Mouse (Mus musculus) retina, adult 2 months (tissue): ENCODE data around the gene Ghsr.
"Not testable (repeated sequence)": the region's sequence is repeated elsewhere in the genome, so short reads cannot be mapped to it uniquely, and the experiment has no call there.

Experiments
- DNase-seq: peaks from one replicate; pipeline ENCODE4 v3.0.0-alpha.2; 2012; ENCODE audit warnings: low read depth, low spot score

The Ghsr gene

DNA sequence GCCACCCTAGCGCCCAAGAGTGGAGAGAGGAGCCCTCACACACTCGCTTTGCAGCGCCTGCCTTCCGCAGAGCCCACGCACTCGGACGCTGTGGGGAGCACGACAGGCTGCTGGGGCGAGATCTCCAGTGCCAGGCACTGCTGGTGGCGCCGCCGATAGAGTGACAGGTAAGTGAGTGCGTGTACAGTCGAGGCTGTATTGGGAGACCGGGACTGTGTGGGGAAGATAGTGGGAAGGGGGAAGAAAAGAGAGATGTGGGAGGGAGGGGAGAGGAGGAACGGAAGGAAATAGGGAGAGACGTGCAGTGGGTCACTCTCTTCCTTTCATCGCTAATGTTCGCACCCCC, at the start of gene Ghsr:
Ghsr (plus strand) TSS at position 76 of the 346 bp plus-strand sequence.
- DNase-seq: no peak

DNA sequence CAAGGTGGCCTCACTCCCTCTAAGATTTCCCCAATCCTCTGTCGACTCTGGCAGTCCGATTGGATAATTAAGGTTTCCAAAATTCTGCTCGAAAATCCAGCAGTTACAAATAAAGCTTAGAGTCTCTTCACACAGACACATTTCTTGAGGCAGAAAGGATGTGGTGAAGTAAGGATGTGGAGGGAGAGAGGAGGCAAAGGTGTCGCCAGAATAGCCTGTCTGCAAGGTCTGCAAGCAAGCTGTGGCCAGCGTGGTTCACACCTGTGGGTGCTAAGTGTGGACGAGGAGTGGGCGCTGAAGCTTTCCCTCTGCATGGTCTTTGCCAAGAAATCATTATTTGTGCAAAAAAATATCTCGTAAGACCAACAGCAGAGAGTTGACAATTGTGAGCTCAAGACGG, 48.6 kb upstream of the Ghsr start:
- no peak for DNase-seq

DNA sequence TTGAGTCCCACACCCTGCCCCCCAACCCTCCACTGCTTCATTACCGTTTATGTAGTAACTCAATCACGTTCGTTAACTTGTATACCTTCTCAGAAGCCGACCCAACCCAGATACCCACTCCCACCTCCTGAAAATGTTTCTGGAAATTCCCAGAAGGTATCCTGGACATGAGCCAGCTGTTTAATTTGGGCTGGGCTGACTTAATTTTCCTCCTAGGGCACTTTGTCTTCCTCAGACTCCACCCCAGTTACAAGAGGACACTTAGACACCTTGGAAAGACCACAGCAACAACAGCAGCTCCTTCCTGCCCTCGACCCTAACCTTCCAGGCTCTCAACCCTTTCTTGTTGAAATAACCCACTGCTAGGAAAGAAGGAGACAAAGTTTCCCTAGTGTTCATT, 47.6 kb upstream of the Ghsr start:
- DNase-seq: no peak

- no peak for DNase-seq
These were observed 44.4 kb upstream of the Ghsr start for GRCm38 (mm10) chr3:27326633-27327191.

DNA sequence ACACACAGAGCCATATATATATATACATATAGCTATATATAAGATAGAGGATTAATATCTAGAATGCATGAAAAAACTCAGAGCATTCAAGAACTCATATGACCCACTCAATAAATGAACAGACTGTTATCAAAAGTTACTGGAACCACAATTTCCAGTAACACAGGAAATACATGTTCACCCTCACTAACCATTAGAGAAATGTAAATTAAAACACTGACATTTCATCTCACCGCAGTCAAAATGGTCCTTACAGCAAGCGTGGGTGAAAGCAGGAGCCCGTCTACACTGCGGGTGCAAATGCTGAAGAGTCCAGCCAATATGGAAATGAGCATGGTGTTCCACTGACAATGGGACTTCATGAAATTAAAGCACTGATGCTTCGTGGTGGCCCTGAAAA, 40.4 kb upstream of the Ghsr start:
- DNase-seq: no peak

- peak; percentile 6 for DNase-seq
These were observed 32.7 kb upstream of the Ghsr start for GRCm38 (mm10) chr3:27338437-27338836.

GRCm38 (mm10) chr3:27338887-27339286, 32.3 kb upstream of the Ghsr start:
- DNase-seq: no peak

DNA sequence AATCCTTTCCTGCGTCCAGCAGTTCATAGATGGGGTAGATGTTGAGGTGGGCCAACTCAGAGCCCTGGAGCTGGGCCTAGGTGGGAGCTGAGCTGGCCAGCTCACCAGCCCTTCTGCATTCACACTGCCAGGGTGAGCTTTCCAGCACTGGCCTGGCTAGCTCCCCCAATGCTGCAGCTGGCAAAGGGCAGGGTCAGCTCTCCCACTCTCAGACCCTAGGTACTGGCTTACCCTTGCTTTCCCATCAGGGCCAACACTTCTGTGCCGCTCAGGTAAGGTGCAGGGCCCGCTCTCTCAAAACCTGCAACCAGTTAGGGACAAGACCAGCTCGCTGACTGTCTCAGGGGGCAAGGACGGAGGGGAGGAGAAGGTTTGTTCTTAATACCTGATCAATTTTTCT, 30.4 kb upstream of the Ghsr start:
- no peak for DNase-seq

DNA sequence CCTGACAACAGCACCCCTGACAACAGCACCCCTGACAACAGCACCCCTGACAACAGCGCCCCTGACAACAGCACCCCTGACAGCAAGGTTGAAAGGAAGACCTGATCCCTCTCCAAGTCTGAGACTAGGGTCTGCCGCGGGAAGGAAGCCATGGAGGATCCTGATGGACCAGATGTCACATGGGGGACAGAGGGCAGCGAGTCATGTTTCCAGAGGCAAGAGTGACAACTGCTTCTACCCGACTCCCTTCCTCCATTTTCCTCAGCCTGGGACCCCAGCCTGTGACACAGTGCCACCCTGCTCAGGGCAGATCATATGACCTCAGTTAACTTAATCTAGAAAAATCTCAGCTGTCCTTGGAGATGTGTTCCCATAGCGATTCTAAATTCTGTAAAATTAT, 28.7 kb upstream of the Ghsr start:
- DNase-seq: no peak

GRCm38 (mm10) chr3:27345526-27345925, 25.6 kb upstream of the Ghsr start:
- no peak for DNase-seq

- DNase-seq: no peak
These were observed 22.7 kb upstream of the Ghsr start for GRCm38 (mm10) chr3:27348462-27348861.

GRCm38 (mm10) chr3:27351105-27351504, 20.0 kb upstream of the Ghsr start:
- DNase-seq: no peak

- DNase-seq: no peak
These were observed 11.9 kb upstream of the Ghsr start for GRCm38 (mm10) chr3:27359100-27359720.

DNA sequence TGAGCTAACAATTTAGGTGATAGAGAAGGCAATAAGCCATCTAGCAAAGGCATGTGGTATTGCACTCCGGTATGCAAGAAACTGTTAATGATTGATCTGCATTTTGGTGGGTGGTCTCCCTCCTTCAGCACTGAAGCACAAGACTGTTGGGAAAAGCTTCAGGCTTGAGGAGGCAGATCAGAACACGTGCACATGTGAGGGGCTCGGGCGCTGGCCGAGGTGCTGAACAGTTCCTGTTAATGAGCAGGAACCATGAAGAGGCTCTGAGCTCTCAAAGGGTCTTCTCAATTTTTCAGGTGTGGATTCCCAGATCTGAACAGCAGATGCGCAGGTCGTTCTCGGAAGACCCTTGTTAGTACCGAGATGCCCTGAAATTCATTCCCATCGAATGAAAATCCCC, 1.0 kb upstream of the Ghsr start:
- DNase-seq: no peak

- no peak for DNase-seq
These were observed 422 bp upstream of the Ghsr start for GRCm38 (mm10) chr3:27370582-27371275.

DNA sequence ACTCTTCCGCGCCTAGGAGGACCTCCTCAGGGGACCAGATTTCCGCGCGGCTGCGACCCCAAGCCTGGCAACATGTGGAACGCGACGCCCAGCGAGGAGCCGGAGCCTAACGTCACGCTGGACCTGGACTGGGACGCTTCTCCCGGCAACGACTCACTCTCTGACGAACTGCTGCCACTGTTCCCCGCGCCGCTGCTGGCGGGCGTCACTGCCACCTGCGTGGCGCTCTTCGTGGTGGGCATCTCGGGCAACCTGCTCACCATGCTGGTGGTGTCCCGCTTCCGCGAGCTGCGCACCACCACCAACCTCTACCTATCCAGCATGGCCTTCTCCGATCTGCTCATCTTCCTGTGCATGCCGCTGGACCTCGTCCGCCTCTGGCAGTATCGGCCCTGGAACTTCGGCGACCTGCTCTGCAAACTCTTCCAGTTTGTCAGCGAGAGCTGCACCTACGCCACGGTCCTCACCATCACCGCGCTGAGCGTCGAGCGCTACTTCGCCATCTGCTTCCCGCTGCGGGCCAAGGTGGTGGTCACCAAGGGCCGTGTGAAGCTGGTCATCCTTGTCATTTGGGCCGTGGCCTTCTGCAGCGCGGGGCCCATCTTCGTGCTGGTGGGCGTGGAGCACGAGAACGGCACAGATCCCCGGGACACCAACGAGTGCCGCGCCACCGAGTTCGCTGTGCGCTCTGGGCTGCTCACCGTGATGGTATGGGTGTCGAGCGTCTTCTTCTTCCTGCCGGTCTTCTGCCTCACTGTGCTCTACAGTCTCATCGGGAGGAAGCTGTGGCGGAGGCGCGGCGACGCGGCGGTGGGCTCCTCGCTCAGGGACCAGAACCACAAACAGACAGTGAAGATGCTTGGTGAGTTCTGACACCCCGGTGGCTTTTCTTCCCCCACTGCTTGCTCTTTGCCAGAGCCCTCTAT, 837 bp downstream of the Ghsr start:
- DNase-seq: no peak

GRCm38 (mm10) chr3:27374396-27374795, 3.2 kb downstream of the Ghsr start:
- DNase-seq: no peak

DNA sequence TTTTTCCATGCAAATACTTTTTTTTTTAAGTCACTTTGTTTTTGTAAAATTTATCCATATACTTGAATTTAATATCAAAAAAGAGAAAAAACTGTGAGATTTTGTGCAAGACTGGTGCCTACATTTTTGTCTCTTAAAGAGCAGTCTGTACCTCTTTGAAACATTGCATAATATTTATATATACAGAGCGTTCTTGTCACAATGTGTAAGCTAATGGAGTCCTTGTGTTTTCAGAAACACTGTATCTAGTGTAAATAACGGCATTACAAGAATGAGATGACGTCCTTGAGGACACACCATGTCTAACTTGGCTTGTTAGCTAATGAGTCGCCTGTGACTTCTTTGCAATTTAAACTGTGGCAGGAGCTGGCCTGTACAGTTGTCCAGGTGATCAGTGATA, 6.8 kb downstream of the Ghsr start:
- DNase-seq: no peak

DNA sequence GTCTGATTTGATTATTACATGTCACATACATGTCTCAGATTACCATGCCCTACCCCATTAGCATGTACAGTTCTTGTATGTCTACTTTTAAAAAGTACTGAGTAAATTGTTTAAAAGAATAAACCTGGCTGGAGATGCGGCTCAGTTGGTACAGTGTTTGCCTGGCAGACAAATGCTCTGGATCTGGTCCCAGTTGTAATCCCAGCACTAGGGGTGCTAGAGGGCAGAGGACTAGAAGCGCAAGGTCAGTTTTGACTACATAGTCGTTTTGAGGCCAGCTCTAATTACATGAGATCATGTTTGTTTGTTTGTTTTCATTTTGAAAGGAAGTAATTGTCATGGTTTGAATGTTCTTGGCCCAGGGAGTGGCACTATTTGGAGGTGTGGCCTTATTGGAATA, 13.7 kb downstream of the Ghsr start:
- no peak for DNase-seq

- DNase-seq: no peak
These were observed 18.8 kb downstream of the Ghsr start for GRCm38 (mm10) chr3:27389923-27390322.

DNA sequence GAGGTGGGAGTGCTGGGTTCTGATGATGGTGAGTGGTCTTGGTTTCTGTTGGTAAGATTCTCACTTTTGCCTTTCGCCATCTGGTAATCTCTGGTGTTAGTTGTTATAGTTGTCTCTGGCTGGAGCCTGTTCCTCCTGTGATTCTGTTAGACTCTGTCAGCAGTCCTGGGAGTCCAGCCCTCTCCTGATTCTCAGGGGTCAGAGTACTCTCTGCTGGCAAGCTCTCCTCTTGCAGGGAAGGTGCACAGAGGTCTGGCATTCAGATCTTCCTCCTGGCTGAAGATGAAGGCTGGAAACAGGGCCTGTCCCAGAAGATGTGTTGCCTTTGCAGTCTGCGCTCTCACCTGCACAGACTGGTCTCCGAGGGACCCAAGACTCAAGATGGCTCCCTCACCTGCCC, 29.8 kb downstream of the Ghsr start:
- DNase-seq: not testable (repeated sequence)

DNA sequence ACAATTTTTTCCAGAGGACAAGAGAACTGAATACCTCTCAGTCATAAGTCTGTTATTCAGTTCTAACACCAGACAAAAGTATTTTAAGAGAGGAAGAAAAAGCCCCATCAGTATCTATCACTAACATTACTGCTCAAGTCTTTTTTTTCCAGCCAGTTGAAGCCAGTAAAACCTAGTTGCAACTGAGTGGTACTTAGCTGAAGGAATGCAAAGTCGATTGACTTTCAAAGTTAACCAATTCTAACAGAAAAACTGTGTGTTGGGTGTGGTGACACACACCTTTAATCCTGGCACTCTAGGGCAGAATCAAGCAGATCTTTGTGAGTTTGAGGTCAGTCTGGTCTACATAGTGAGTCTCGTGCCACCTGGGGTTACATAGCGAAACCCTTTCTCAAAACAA, 35.3 kb downstream of the Ghsr start:
- DNase-seq: no peak
